Mouse (Mus musculus) left cerebral cortex, postnatal 10 days (tissue): ENCODE results near the gene Syngr1. TPM values are rescaled to one million over a fixed set of nuclear protein-coding genes. Genes with fewer than 3 reads are reported as not detected.

Source experiments
- DNase-seq, 2 experiments: peaks; one replicate each; pipeline ENCODE4 v3.0.0; 2021 to 2022; ENCODE audit warnings: low spot score in 2 of 2, mixed read lengths in 1 of 2; ENCODE audit errors: extremely low spot score in 1 of 2
- intact Hi-C: fragments of 180-260 bp; cut with DNase I; formaldehyde crosslinking; loops from one replicate; pipeline ENCODE4 v1.15.1; 2025
- total RNA-seq, 2 experiments: library from RNA; stranded (reverse); gene quantifications; 2 replicates each; pipeline ENCODE4 v1.2.3; 2021

The Syngr1 gene
- total RNA-seq = 100 to 1,000 TPM; 430 to 441 TPM

GRCm38 (mm10) chr15:80091121-80091955 lies at the start of gene Syngr1, which contains the start of gene Rpl3:
Gene Syngr1 (plus strand): TSS chr15:80091334.
Gene Rpl3 (minus strand): TSS chr15:80091868.
- intact Hi-C loops = loop anchor here (2.0 kb wide), 1 partner anchor 41 kb away; the partner anchor contains the start of gene Tab1

DNA sequence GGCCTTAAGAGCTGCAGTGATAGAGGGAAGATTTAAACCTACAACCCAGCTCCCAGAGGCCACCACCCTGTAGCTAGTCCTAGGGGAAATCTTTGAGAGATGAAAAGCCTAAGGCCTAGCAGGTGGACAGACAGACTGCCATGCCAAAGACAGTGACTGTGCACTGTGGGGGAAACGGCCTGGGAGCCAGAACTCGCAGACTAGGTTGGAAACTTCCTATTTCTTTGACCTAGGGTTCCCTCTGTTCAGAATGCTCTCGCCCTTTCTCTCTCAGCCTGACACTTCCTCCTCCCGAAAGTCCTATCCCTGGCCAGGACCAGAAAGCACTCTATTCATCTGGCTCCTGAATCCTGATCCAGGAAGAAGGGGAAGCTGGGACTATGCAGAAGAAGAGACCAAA lies 49.0 kb upstream of the Syngr1 start:
- intact Hi-C loops = no loop called here
- DNase-seq = no peak

More at GRCm38 (mm10) chr15:80091121-80091955, at the start of gene Syngr1, which contains the start of gene Rpl3:
- DNase-seq = peak; percentile 68 to 88

DNA sequence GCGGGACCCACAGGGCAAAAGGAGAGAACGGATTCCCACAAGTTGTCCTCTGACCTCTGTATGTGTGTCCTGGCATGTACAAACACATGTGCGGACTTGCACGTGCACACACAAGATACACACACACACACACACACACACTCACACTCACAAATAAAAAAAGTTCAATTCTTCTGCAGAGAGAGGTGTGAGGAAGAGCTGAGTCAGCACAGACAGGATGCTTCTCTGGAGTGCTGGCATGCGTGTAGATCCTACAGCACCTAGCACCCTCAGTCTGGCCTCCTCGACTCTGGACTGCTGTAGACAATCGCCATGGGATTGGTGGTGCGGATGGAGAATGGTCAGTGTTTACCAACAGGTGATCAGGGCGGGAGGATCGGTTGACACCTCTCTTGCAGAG lies 46.9 kb upstream of the Syngr1 start:
- intact Hi-C loops = no loop called here

DNA sequence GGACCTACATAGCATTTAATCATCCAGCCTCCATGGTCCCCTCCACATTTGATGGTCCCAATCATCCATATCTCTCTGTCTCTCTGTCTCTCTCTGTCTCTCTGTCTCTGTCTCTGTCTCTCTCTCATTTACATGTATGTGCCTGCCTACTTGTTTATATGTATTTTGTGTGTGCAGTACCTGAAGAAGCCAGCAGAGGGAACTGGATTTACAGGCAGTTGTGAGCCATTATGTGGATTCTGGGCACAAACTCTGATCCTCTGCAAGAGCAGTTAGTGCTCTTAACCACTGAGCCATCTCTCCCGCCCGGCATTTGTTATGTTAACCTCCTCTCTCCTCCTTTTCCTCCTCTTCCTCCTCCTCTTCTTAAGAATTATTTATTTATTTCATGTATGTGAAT lies 45.4 kb upstream of the Syngr1 start:
- intact Hi-C loops = no loop called here
- no peak for DNase-seq

More for the DNA sequence above, 46.9 kb upstream of the Syngr1 start:
- DNase-seq = no peak

GRCm38 (mm10) chr15:80047242-80047641 lies 43.9 kb upstream of the Syngr1 start:
- intact Hi-C loops = no loop called here

DNA sequence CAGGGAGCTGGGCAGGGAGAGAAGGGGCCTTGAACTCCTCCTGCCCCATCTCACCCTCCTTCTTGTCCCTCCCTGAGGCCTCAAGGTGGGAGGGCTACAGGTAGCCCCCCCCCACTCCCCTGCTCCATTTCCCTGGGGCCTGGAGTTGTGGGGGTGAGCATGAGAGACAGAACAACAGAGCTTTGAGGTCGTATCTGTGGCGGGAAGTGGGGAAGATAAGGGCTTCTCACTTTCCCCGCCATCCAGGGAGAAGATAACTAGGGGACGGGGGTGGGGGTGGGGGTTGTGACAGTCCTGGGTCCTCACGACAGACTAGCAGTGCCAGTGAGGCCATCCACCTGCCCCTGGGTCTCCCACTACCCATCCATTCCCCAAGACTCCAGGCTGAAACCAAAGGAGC lies 43.2 kb upstream of the Syngr1 start:
- DNase-seq = no peak
- intact Hi-C loops = no loop called here

More at GRCm38 (mm10) chr15:80047242-80047641, 43.9 kb upstream of the Syngr1 start:
- no peak for DNase-seq

GRCm38 (mm10) chr15:80050093-80050492 lies 41.0 kb upstream of the Syngr1 start:
- DNase-seq = peak in 1 of 2 experiments; percentile 68
- intact Hi-C loops = no loop called here

DNA sequence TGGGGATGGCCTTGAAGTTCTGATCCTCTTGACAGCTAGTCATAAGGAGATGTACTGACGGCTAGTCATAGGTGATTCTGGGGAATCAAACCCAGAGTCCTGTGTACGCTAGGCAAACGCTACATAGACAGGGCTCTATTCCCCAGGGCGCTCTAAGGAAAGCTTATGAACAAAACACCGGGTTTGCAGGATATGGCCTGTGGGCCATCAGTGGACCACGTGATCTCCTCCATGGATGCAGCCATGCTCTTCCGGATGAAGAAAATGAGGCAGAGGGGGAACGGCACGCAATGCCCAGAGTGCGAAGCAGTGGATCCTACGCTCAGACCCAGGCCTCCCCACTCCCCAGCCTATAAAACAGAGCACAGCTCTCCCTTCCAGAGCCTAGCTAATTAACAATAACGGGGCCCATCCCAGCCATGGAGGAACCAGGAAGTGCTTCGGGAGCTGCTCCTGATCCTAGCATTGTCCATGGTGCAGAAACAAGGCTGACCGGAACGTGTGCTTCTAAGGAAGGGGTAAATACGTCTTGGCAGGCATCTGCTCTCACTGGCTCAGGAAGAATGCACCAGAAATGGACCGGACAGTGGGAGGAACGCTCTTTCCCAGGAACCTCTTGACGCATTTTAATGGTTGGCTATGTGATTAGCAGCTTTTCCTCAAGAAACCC lies 39.9 kb upstream of the Syngr1 start:
- intact Hi-C loops = no loop called here
- no peak for DNase-seq

- no peak for DNase-seq
- intact Hi-C loops = no loop called here
Observed at GRCm38 (mm10) chr15:80051782-80052181, 39.4 kb upstream of the Syngr1 start.

DNA sequence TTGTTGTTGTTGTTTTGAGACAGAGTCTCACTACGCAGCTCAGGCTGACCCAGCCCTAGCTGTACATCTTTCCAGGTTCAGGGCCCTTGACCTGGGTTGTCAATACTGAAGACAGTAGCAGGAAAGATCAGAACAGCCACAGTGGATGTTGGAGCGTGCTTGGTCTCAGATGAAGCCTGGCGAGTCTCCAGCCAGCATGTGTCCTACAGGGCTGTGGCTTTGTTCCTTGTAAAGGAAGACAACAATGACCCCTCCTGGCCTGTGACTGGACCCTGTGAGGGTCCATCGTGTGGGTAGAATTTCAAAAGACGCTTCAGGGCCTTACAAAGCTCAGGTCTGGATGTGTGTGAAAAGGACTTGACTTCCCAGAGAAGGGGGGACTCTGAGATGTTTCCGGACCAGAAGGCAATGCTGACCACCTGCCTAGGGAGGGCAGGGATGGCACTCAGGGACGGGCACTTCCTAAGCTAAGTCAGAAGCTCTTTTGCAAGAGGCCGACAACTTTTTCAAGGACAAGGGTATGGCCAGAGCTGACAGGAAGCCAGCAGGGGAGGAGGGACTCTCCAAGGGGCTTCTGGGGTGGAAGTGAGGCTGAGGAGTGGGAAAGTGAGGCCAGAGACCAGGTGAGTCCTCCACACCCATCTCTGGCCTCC lies 37.6 kb upstream of the Syngr1 start:
- DNase-seq = peak in 1 of 2 experiments; percentile 85
- intact Hi-C loops = no loop called here

- DNase-seq = peak in 1 of 2 experiments; percentile 60
- intact Hi-C loops = no loop called here
Observed at GRCm38 (mm10) chr15:80054034-80054710, 37.0 kb upstream of the Syngr1 start.

DNA sequence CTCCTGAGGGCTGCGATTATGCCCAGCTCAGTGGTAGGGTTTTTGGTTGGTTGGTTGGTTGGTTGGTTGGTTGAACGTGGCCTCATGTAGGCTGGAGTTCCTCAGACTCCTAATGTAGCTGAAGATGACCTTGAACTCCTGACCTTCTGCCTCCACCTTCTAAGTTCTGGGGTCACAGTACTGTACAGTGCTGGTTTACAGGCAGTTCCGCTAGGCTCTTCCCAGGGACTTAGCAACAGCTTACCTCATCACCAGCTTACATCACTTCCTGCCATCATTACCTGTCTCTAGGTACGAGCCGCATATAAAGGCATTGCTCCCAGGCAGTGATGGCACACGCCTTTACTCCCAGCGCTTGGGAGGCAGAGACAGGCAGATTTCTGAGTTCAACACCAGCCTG lies 33.0 kb upstream of the Syngr1 start:
- intact Hi-C loops = no loop called here
- no peak for DNase-seq

DNA sequence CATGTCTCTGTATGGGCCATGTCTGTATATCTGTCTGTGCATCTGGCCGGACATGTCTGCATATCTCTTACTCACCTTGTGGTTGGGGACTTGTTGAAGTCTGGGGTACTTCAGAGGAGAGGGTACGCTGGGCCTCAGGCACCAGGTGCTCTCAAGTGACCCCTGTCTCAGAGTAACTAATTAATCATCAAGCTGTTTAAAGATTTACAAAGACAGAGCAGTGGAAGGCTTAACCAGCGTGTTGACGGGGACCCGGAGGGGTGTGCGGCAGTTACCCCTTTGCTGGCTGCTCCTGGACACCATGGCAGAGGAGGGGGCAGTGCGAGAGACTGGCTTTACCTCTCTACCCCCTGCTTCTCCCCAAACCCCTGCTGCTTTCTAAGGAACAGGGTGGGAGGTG lies 31.5 kb upstream of the Syngr1 start:
- intact Hi-C loops = no loop called here

GRCm38 (mm10) chr15:80060356-80061070 lies 30.6 kb upstream of the Syngr1 start:
- intact Hi-C loops = no loop called here

More for the DNA sequence above, 31.5 kb upstream of the Syngr1 start:
- DNase-seq = no peak

GRCm38 (mm10) chr15:80061071-80061550 lies 30.0 kb upstream of the Syngr1 start:
- no peak for DNase-seq
- intact Hi-C loops = no loop called here

More at GRCm38 (mm10) chr15:80060356-80061070, 30.6 kb upstream of the Syngr1 start:
- no peak for DNase-seq

GRCm38 (mm10) chr15:80062339-80062738 lies 28.8 kb upstream of the Syngr1 start:
- no peak for DNase-seq
- intact Hi-C loops = no loop called here

DNA sequence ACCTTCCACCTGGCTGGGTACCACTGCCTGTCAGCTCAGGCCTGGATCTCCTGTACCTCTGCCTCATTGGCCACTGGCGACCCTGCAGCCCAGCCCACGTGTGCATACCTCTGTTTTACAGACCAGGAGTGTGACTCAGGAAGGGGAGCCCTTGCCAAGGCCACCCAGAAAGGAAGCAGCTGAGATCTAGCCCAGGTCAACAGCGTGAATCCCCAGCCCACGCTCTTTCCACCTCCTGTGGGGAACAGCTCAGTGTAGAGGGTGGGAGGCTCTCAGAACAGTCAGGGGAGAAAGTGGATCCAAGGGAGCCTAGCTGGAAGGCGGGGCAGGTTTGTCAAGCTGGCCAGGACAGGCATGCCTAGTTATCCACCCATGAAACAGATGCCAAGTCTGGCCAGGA lies 28.3 kb upstream of the Syngr1 start:
- DNase-seq = no peak
- intact Hi-C loops = no loop called here

- intact Hi-C loops = no loop called here
Observed at GRCm38 (mm10) chr15:80064965-80065364, 26.2 kb upstream of the Syngr1 start.

More at GRCm38 (mm10) chr15:80064965-80065364, 26.2 kb upstream of the Syngr1 start:
- no peak for DNase-seq
